ENCODE assay signal across 9 mouse cellular contexts in genomic region chr9:65133739-65134138, GRCm38 (mm10). TPM values are rescaled to one million over a fixed set of nuclear protein-coding genes. Genes with fewer than 3 reads are reported as not detected.
DNase-seq lines count a peak whose midpoint lies in the region; ATAC-seq and TF ChIP-seq lines count a peak whose summit lies in the region.
"Had no signal": no experiment of that assay in that cellular context is flagged by ENCODE, and none has a peak within 500 bp of the region (broad histone marks: within the 10 kb centered on the region; RNA-seq: fewer than 3 reads in every experiment).

No protein-coding gene starts in this region.

- H3K4me3 ChIP-seq in embryonic facial prominence, embryonic 14.5 days (ENCODE audit: low read depth, low read length), result no peak overlapping the region
- no peak overlapping the region for H3K4me3 ChIP-seq in heart, embryonic 15.5 days
- H3K4me3 ChIP-seq in liver, embryonic 16.5 days (ENCODE audit: low read depth, low read length), result no peak overlapping the region
- no peak overlapping the region for H3K4me3 ChIP-seq in neural tube, embryonic 13.5 days
- no peak overlapping the region for H3K4me3 ChIP-seq in thymus, adult 2 months (ENCODE audit: control insufficient read depth, insufficient read depth, low read length)
- H3K4me3 ChIP-seq: embryonic facial prominence, embryonic 12.5 days had no signal

- no peaks in the 10 kb centered on the region for H3K9me3 ChIP-seq in embryonic facial prominence, embryonic 14.5 days (ENCODE audit: control insufficient read depth, low read length)
- no peaks in the 10 kb centered on the region for H3K9me3 ChIP-seq in heart, embryonic 15.5 days (replicated peaks)
- no peaks in the 10 kb centered on the region for H3K9me3 ChIP-seq in liver, embryonic 16.5 days (replicated peaks; ENCODE audit: control insufficient read depth, low read length)
- no peaks in the 10 kb centered on the region for H3K9me3 ChIP-seq in neural tube, embryonic 13.5 days
- H3K9me3 ChIP-seq: embryonic facial prominence, embryonic 12.5 days had no signal

- no peak overlapping the region for H3K27ac ChIP-seq in embryonic facial prominence, embryonic 14.5 days (replicated peaks; ENCODE audit: low read depth, low read length)
- H3K27ac ChIP-seq in heart, embryonic 15.5 days, result no peak overlapping the region
- H3K27ac ChIP-seq in liver, embryonic 16.5 days (ENCODE audit: low read length), result no peak overlapping the region
- no peak overlapping the region for H3K27ac ChIP-seq in neural tube, embryonic 13.5 days (replicated peaks)
- no peak overlapping the region for H3K27ac ChIP-seq in thymus, adult 2 months (ENCODE audit: control insufficient read depth, insufficient read depth, low read length)
- H3K27ac ChIP-seq: embryonic facial prominence, embryonic 12.5 days had no signal

- 9% methylated on average over 8 of the region's 10 CpGs for WGBS in embryonic facial prominence, embryonic 14.5 days
- WGBS in heart, embryonic 15.5 days, result 7% methylated on average over 10 of the region's 10 CpGs
- WGBS in liver, embryonic 16.5 days (ENCODE audit: insufficient replicate concordance), result 7% methylated on average over 10 of the region's 10 CpGs
- WGBS in neural tube, embryonic 13.5 days, result 2% methylated on average over 6 of the region's 10 CpGs
- 7% methylated on average over 10 of the region's 10 CpGs for WGBS in thymus, adult 2 months

- peaks cover 68% of the 10 kb centered on the region for H3K36me3 ChIP-seq in embryonic facial prominence, embryonic 14.5 days (ENCODE audit: control insufficient read depth, insufficient read depth, low read length)
- H3K36me3 ChIP-seq in heart, embryonic 15.5 days, result no peaks in the 10 kb centered on the region
- no peaks in the 10 kb centered on the region; the same call in 1 of the 2 replicates for H3K36me3 ChIP-seq in liver, embryonic 16.5 days (ENCODE audit: control insufficient read depth, insufficient read depth)
- peaks cover 4% of the 10 kb centered on the region; the same call in 1 of the 2 replicates for H3K36me3 ChIP-seq in neural tube, embryonic 13.5 days
- no peaks in the 10 kb centered on the region for H3K36me3 ChIP-seq in thymus, adult 2 months (ENCODE audit: control insufficient read depth, insufficient read depth, low read length)

- H3K4me2 ChIP-seq in embryonic facial prominence, embryonic 14.5 days (ENCODE audit: low read depth, low read length), result no peak overlapping the region
- 0 out of 2 replicates have a peak overlapping the region, but pooled peaks have one; percentile 24 for H3K4me2 ChIP-seq in heart, embryonic 15.5 days
- H3K4me2 ChIP-seq in liver, embryonic 16.5 days (ENCODE audit: low read depth, low read length), result no peak overlapping the region
- no peak overlapping the region for H3K4me2 ChIP-seq in neural tube, embryonic 13.5 days
- H3K4me2 ChIP-seq: embryonic facial prominence, embryonic 12.5 days had no signal

- H3K9ac ChIP-seq in embryonic facial prominence, embryonic 14.5 days (ENCODE audit: low read depth, low read length), result no peak overlapping the region
- 0 out of 2 replicates have a peak overlapping the region, but pooled peaks have one; percentile 14 for H3K9ac ChIP-seq in heart, embryonic 15.5 days
- H3K9ac ChIP-seq in liver, embryonic 16.5 days (ENCODE audit: low read depth, low read length), result no peak overlapping the region
- H3K9ac ChIP-seq in neural tube, embryonic 13.5 days, result no peak overlapping the region
- H3K9ac ChIP-seq: embryonic facial prominence, embryonic 12.5 days had no signal

- DNase-seq in B cell, adult 2 months, result peak; percentile 87 to 89
- peak; percentile 87 for DNase-seq in adrenal gland, postnatal 14 days
- DNase-seq in embryonic facial prominence, embryonic 14.5 days (ENCODE audit: low spot score), result peak; percentile 77
- peak; percentile 78 to 88 for DNase-seq in kidney, postnatal 25 days
- peak; percentile 73 for DNase-seq in thymus, adult 2 months

- no peaks in the 10 kb centered on the region for H3K4me1 ChIP-seq in embryonic facial prominence, embryonic 14.5 days (ENCODE audit: control insufficient read depth, insufficient read depth, low read length)
- peaks cover 2% of the 10 kb centered on the region; the same call in 1 of the 2 replicates for H3K4me1 ChIP-seq in heart, embryonic 15.5 days (replicated peaks)
- H3K4me1 ChIP-seq in liver, embryonic 16.5 days (ENCODE audit: control insufficient read depth, low read depth, low read length), result no peaks in the 10 kb centered on the region
- H3K4me1 ChIP-seq in neural tube, embryonic 13.5 days (replicated peaks), result peaks cover 7% of the 10 kb centered on the region
- H3K4me1 ChIP-seq in thymus, adult 2 months (replicated peaks; ENCODE audit: control insufficient read depth, insufficient read depth, low read length), result no peaks in the 10 kb centered on the region
- H3K4me1 ChIP-seq: embryonic facial prominence, embryonic 12.5 days had no signal

- no peaks in the 10 kb centered on the region for H3K27me3 ChIP-seq in embryonic facial prominence, embryonic 14.5 days (replicated peaks; ENCODE audit: control insufficient read depth, insufficient read depth, low read length)
- H3K27me3 ChIP-seq in heart, embryonic 15.5 days, result peaks cover 13% of the 10 kb centered on the region; the same call in 1 of the 2 replicates
- peaks cover 7% of the 10 kb centered on the region for H3K27me3 ChIP-seq in liver, embryonic 16.5 days (ENCODE audit: control insufficient read depth, insufficient read depth, low read depth, low read length)
- 0 out of 2 replicates have a peak, but pooled peaks cover 6% of the 10 kb centered on the region for H3K27me3 ChIP-seq in neural tube, embryonic 13.5 days
- no peaks in the 10 kb centered on the region; the same call in 1 of the 2 replicates for H3K27me3 ChIP-seq in thymus, adult 2 months (ENCODE audit: control insufficient read depth, insufficient read depth, low read length)
- H3K27me3 ChIP-seq: embryonic facial prominence, embryonic 12.5 days had no signal

- ATAC-seq in embryonic facial prominence, embryonic 14.5 days (ENCODE audit: low read depth), result peak; percentile 61; the same call in 1 of the 2 replicates
- no peak for ATAC-seq in heart, embryonic 15.5 days (replicated peaks; ENCODE audit: insufficient number of reproducible peaks, insufficient read depth, low FRiP score, low read depth)
- 0 out of 2 replicates have a peak, but pooled peaks have one; percentile 21 for ATAC-seq in liver, embryonic 16.5 days (ENCODE audit: low read depth)
- ATAC-seq in neural tube, embryonic 13.5 days (ENCODE audit: low read depth), result peak; percentile 66

- no peak for TF ChIP-seq POLR2A in thymus, adult 2 months (IDR thresholded peaks at IDR 0.05; ENCODE audit: control insufficient read depth, extremely low read depth, insufficient read depth, low read length, poor library complexity)

- peak; percentile 89 for TF ChIP-seq CTCF in thymus, adult 2 months (IDR thresholded peaks at IDR 0.05; ENCODE audit: borderline replicate concordance, control insufficient read depth, extremely low read depth, insufficient read depth, low read length, poor library complexity)

RNA-seq across cellular contexts. Expression of gene Igdcc3, which starts 7.2 kb away (rescaled TPM):
- total RNA-seq in adrenal gland, postnatal 14 days (2021), result 1.2 and 1.4 TPM in 2 replicates
- polyA plus RNA-seq in embryonic facial prominence, embryonic 14.5 days (2014; fragmentation: Nextera tagmentation; extraction: Ambion mirVana), result 1.1 and 1.4 TPM in 2 replicates
- 0.19 and 0.71 TPM in 2 replicates for polyA plus RNA-seq in heart, embryonic 15.5 days (2015; fragmentation: Nextera tagmentation; extraction: Ambion mirVana)
- 0.04 TPM in 1 of 2 replicates, not detected in the other for polyA plus RNA-seq in liver, embryonic 16.5 days (2015; fragmentation: Nextera tagmentation; extraction: Ambion mirVana)
- 12.3 and 12.9 TPM in 2 replicates for polyA plus RNA-seq in neural tube, embryonic 13.5 days (2015; fragmentation: Nextera tagmentation; extraction: Ambion mirVana)
- 0.07 and 0.13 TPM in 2 replicates for polyA plus RNA-seq in thymus, adult 2 months (2012; rRNA removed)

RNA-seq across cellular contexts. Expression of gene Igdcc4, which starts 32.5 kb away (rescaled TPM):
- total RNA-seq in adrenal gland, postnatal 14 days (2021), result 18.3 and 23.2 TPM in 2 replicates
- polyA plus RNA-seq in embryonic facial prominence, embryonic 14.5 days (2014; fragmentation: Nextera tagmentation; extraction: Ambion mirVana), result 55.6 and 58.5 TPM in 2 replicates
- 9.1 and 13.0 TPM in 2 replicates for polyA plus RNA-seq in heart, embryonic 15.5 days (2015; fragmentation: Nextera tagmentation; extraction: Ambion mirVana)
- polyA plus RNA-seq in liver, embryonic 16.5 days (2015; fragmentation: Nextera tagmentation; extraction: Ambion mirVana), result 6.8 and 9.4 TPM in 2 replicates
- polyA plus RNA-seq in neural tube, embryonic 13.5 days (2015; fragmentation: Nextera tagmentation; extraction: Ambion mirVana), result 8.9 and 10.3 TPM in 2 replicates
- 8.9 and 11.7 TPM in 2 replicates for polyA plus RNA-seq in thymus, adult 2 months (2012; rRNA removed)
